Mouse (Mus musculus) kidney, postnatal 36 days (tissue): ENCODE data around the gene Serpina3a.

Experiments used
- DNase-seq, 2 experiments: peaks; one replicate each; pipeline ENCODE4 v3.0.0; 2021 to 2022; ENCODE audit warnings: mixed read lengths in 2 of 2

The Serpina3a gene

GRCm38 (mm10) chr12:104145571-104145970 is 33.0 kb downstream of the Serpina3a start:
- no peak for DNase-seq

GRCm38 (mm10) chr12:104151989-104152388 is 39.5 kb downstream of the Serpina3a start:
- DNase-seq, result no peak

GRCm38 (mm10) chr12:104153041-104153645 is 40.6 kb downstream of the Serpina3a start:
- DNase-seq, result no peak

- no peak for DNase-seq
Measured at GRCm38 (mm10) chr12:104153656-104154055, 41.1 kb downstream of the Serpina3a start, which contains the start of gene Serpina3c. Gene Serpina3c (minus strand): TSS chr12:104153870.
